Mouse (Mus musculus) kidney, adult 2 months (tissue): ENCODE measurements around the gene Aloxe3. TPM values are rescaled to one million over a fixed set of nuclear protein-coding genes. Genes with fewer than 3 reads are reported as not detected.
A peak's percentile ranks its signal among the peaks of the same experiment; 100 is the strongest.

ENCODE experiments used
- DNase-seq: peaks from one replicate; pipeline ENCODE4 v3.0.0; 2021
- H3K27ac ChIP-seq: fragments of 200-500 bp; 2 replicates; pipeline ENCODE4 v1.5.1; 2012; ENCODE audit warnings: low read depth, low read length, control low read depth, inconsistent platforms; ENCODE audit not compliant: insufficient read depth
- H3K27me3 ChIP-seq: fragments of 200-500 bp; replicated peaks from 2 replicates; pipeline ENCODE4 v1.6.1; 2012; ENCODE audit warnings: mild to moderate bottlenecking, moderate library complexity, low read length, inconsistent platforms; ENCODE audit not compliant: control insufficient read depth, insufficient read depth
- H3K36me3 ChIP-seq: fragments of 200-500 bp; 2 replicates; pipeline ENCODE4 v1.6.1; 2012; ENCODE audit warnings: mild to moderate bottlenecking, moderate library complexity, low read length, inconsistent platforms; ENCODE audit not compliant: control insufficient read depth, insufficient read depth
- H3K4me1 ChIP-seq: fragments of 200-500 bp; 2 replicates; pipeline ENCODE4 v1.6.1; 2011; ENCODE audit warnings: low read length; ENCODE audit not compliant: control insufficient read depth, insufficient read depth
- H3K4me3 ChIP-seq: fragments of 200-500 bp; 2 replicates; pipeline ENCODE4 v1.5.1; 2011; ENCODE audit warnings: mild to moderate bottlenecking, low read depth, low read length, control low read depth; ENCODE audit not compliant: insufficient read depth
- CTCF ChIP-seq: fragments of 200-500 bp; conservative IDR thresholded peaks from 2 replicates; pipeline ENCODE4 v1.5.1; 2011; ENCODE audit warnings: low read depth, mild to moderate bottlenecking, control low read depth, low read length, moderate library complexity, mixed read lengths; ENCODE audit not compliant: insufficient read depth, insufficient read length
- POLR2A ChIP-seq: fragments of 200-500 bp; IDR thresholded peaks from one replicate; pipeline ENCODE4 v1.6.1; 2011; ENCODE audit warnings: low read depth, low read length, control low read depth
- WGBS: fragments of 180-500 bp; shearing (Covaris S2); methylation state at CpG from one replicate; pipeline ENCODE4 v1.1.7; 2018; 5-methylcytosine and 5-hydroxymethylcytosine counted together
- polyA plus RNA-seq: library from polyadenylated mRNA; depleted of rRNA; stranded (reverse); fragments of >200 nt; gene quantifications from 2 replicates; pipeline ENCODE4 v1.2.3, GENCODE M21; 2012; rRNA removed

The Aloxe3 gene
- polyA plus RNA-seq = 0.39 and 0.48 TPM in 2 replicates

DNA sequence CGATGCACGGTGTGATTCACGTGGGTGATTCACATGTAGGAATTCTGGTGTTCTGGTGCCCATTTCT is at the start of gene Aloxe3:
Gene Aloxe3, plus strand, starts transcription at position 45 of the 67 bp plus-strand sequence.
- Histone ChIP-seq H3K27me3 (no peaks in the 10 kb centered on the region), H3K36me3 (no peaks in the 10 kb centered on the region), H3K27ac (peak within 1 kb of the TSS; percentile 6; the same call in 1 of the 2 replicates), H3K4me3 (peak within 1 kb of the TSS; percentile 58), H3K4me1 (no peaks in the 10 kb centered on the region; the same call in 1 of the 2 replicates)
- TF ChIP-seq POLR2A = no peak
- no peak for TF ChIP-seq CTCF
- WGBS = 4% methylated on average over 3 of the region's 3 CpGs
- DNase-seq = no peak

DNA sequence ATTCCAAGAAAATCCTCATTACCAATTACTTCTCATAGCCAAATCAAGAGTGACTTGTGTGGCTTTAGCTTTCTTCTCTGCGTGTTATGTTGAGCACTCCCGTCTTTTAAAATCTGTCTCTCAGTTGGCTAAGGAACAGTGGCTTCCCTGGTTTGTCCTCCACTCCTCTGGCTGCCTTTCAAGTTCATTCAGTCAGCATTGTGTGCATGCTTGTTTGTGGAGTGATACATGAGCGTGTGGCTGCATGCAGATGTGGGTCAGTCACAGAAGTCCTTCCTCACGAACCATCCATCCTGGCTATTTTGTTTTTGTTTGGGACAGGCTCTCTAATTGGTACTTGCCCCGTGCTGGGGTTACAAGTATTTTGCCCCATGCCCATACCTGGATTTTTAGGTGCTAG is 49.1 kb upstream of the Aloxe3 start:
- 72% methylated on average over 5 of the region's 5 CpGs for WGBS
- Histone ChIP-seq H3K27me3 (no peaks in the 10 kb centered on the region), H3K36me3 (no peaks in the 10 kb centered on the region), H3K27ac (no peak overlapping the region), H3K4me1 (peaks cover 6% of the 10 kb centered on the region; the same call in 1 of the 2 replicates), H3K4me3 (no peak overlapping the region)
- TF ChIP-seq CTCF (no peak), POLR2A (no peak)
- DNase-seq = no peak

DNA sequence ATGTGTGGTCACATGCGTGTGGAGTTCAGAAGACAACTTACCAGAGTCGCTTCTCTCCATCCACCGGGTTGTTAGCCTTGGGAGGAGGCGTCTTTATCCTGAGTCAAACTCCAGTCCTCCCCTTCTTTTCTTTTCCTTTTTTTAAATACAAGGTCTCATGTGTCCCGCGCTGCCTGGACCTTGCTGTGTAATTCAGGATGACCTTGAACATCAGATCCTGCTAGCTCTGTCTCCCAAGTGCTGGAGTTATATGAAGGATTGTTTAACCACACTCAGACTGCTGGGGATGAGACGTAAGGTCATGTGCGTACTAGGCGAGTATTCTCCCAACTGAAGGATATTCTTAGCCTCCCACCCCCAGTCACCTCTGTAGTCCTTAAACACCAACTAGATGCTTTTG is 48.4 kb upstream of the Aloxe3 start:
- no peak for TF ChIP-seq CTCF
- TF ChIP-seq POLR2A = no peak
- H3K27me3 ChIP-seq = no peaks in the 10 kb centered on the region
- no peak overlapping the region for H3K27ac ChIP-seq
- no peak overlapping the region for H3K4me3 ChIP-seq
- no peaks in the 10 kb centered on the region for H3K36me3 ChIP-seq
- peaks cover 3% of the 10 kb centered on the region; the same call in 1 of the 2 replicates for H3K4me1 ChIP-seq
- WGBS = 80% methylated on average over 9 of the region's 9 CpGs
- DNase-seq = no peak

DNA sequence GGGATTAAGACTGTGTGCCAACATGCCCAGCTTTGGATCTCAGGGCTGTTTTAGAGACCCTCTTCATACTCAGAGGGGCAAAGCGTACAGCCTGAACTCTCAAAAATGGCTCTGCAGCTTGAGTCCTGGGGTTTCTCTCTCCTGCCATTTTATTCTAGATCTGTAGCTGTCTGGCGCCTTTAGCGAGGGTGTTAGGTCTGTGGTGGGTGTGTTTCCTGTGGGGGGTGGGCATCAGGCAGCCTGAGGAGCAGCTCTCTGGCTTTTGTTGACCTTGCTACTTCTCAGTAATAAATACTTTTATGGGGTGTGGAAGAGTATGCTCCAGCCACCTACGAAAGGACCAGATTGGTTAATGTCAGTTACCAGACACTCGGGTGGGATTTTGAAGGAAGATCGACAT is 47.7 kb upstream of the Aloxe3 start:
- H3K36me3 ChIP-seq = no peaks in the 10 kb centered on the region
- TF ChIP-seq CTCF = no peak
- no peak for TF ChIP-seq POLR2A
- no peaks in the 10 kb centered on the region for H3K27me3 ChIP-seq
- WGBS = 81% methylated on average over 6 of the region's 6 CpGs
- no peak overlapping the region for H3K27ac ChIP-seq
- H3K4me1 ChIP-seq = peaks cover 3% of the 10 kb centered on the region; the same call in 1 of the 2 replicates
- no peak for DNase-seq
- no peak overlapping the region for H3K4me3 ChIP-seq

DNA sequence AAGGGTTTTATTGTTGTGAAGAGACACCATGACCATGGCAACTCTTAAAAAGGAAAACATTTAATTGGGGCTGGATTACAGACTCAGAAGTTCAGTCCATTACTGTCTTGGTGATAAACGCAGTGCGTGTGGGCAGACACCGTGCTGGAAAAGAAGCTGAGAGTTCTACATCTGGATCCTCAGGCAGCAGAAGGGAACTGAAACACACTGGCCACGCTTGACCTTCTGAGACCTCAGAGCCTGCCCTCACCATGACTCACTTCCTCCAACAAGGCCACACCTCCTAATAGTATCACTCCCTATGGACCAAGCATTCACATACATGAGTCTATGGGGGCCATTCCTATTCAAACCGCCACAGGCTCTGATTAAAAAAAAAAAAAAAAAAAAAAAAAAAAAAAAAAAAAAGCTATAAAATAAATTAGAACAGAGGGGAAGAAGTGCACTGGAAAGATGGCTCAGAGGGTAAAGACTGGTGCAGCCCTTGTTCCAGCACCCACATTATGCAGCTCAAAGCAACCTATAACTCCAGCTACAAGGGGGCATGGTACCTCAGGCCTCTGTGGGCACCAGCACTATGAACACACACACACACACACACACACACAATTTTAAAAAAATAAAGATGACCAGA is 46.8 kb upstream of the Aloxe3 start:
- no peaks in the 10 kb centered on the region for H3K27me3 ChIP-seq
- no peak overlapping the region for H3K4me3 ChIP-seq
- no peaks in the 10 kb centered on the region for H3K4me1 ChIP-seq
- no peak for TF ChIP-seq POLR2A
- TF ChIP-seq CTCF = no peak
- no peak overlapping the region for H3K27ac ChIP-seq
- no peaks in the 10 kb centered on the region for H3K36me3 ChIP-seq
- WGBS = 52% methylated on average over 5 of the region's 5 CpGs
- no peak for DNase-seq

DNA sequence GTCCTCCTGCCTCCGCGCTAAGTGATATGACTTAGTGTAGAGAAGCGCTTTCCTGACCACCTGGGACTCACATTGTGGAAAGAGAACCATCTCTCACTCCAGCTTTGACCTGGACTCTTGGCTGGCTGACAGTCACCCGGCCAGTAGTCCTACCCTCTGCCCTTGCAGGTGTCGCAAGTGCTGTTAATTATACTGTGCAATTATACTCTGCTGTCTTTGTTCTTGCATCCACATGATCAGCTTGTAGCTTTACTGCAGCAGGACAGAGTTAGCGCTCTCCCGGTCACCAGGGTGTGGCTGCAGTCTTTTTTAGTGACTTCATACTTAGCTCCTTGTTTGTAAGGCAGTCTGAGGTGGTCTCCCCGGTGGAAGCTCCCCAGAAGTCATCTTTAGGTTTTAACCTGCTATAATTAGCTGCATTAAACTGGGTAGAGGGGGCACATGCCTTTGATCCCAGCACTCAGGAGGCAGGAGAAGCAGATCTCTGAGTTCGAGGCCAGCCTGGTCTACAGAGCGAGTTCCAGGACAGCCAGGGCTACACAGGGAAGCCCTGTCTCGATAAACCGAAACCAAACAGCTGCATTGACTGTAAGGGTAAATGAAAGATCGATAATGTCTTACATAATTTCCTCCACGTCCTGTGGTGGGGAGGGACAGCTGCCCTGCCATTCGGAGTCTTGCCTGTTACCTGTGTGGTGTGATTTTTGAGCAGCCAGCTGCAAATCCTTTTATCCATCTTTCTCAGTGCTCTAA is 45.4 kb upstream of the Aloxe3 start:
- TF ChIP-seq CTCF (no peak), POLR2A (no peak)
- Histone ChIP-seq H3K36me3 (no peaks in the 10 kb centered on the region), H3K4me1 (no peaks in the 10 kb centered on the region), H3K27me3 (no peaks in the 10 kb centered on the region), H3K4me3 (no peak overlapping the region), H3K27ac (no peak overlapping the region)
- DNase-seq = peak; percentile 49
- WGBS = 77% methylated on average over 15 of the region's 15 CpGs

DNA sequence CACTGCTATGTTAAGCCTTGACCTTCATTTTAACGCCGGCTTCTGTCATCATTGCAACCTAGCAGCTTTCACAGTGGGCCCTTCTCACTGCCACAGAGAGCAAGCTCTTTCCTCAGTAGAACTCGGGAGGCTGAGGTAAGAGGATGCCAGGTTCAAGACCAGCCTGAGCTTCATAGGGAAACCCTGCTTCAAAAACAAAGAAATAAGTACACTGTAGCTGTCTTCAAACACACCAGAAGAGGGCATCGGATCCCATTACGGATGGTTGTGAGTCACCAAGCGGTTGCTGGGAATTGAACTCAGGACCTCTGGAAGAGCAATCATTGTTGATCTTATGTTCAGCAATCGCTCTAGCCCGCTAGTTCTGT is 44.9 kb upstream of the Aloxe3 start:
- Histone ChIP-seq H3K36me3 (no peaks in the 10 kb centered on the region), H3K4me3 (no peak overlapping the region), H3K27ac (no peak overlapping the region), H3K4me1 (no peaks in the 10 kb centered on the region), H3K27me3 (no peaks in the 10 kb centered on the region)
- TF ChIP-seq CTCF (no peak), POLR2A (no peak)
- DNase-seq = no peak
- 94% methylated on average over 8 of the region's 8 CpGs for WGBS

DNA sequence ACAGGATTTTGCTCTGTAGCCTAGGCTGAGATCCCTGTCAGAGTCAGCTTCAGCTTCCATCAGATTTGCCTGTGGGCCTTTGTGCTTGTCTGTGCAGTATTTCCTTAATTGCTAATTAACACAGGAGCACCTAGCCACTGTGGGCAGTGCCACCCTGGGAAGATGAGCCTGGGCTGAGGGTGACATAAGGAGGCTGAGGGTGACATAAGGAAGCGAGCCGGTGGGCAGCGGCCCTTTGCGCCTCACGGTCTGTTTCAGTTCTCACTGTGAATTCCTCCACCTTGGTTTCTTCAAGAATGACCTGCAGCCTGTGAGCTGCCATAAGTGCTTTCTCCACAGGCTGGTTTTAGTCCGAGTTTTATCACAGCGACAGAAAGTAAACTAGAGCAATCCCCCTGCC is 44.1 kb upstream of the Aloxe3 start:
- Histone ChIP-seq H3K27ac (no peak overlapping the region), H3K27me3 (no peaks in the 10 kb centered on the region), H3K36me3 (no peaks in the 10 kb centered on the region), H3K4me3 (no peak overlapping the region), H3K4me1 (no peaks in the 10 kb centered on the region)
- no peak for TF ChIP-seq CTCF
- TF ChIP-seq POLR2A = no peak
- no peak for DNase-seq
- 81% methylated on average over 7 of the region's 7 CpGs for whole genome bisulfite sequencing
